Mouse (Mus musculus): Measurements from ENCODE around the gene Sgtb.

The Sgtb gene

DNA sequence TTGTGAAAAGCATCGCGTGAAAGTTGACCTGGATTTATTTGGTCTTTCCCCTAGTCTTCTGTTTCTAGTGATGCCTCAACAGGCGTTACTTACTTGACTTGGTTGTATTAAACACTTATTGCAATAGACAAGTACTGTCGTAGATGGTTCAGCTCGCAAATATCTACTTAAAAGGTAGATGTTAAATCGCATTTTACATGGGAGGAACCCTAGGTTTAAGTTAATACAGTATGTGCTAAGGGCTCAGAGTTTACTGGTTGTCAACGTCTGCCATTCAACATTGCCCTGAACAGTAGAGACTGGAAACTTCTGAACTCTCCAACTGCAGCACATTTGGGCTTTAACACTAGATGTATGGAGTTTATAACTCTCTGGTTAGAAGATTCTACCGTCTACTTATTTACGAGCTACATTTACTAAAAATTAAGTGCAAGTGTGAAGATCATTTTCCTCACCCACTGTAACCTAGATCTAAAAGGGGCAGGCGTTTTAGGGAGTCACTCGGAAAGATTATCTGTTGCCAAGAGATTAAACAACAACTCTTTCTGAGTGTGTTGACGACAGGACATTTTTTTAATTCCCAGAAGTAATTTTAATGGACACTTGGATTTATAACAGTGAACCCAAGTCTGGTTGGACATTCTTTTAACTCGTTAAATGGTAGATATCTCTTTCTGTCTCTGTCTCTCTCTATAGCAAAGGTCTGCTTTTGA is 69.8 kb downstream of the Sgtb start:
- no peak for DNase-seq (ENCODE audit: low read depth, low spot score)

DNA sequence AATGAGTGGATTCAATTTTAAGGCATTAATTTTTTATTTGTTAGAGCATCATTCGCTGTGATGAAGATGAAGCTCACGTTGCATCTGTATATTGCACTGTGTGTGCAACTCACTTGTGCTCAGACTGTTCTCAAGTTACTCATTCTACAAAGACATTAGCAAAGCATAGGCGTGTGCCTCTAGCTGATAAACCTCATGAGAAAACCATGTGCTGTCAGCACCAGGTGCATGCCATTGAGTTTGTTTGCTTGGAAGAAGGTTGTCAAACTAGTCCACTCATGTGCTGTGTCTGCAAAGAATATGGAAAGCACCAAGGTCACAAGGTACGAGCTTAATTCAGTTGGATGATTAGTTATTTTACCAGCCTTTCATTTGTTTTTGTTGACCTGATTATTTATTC is 77.8 kb downstream of the Sgtb start:
- no peak for DNase-seq (ENCODE audit: low read depth, low spot score)

Measured in retina, adult 2 months (tissue).